Mouse (Mus musculus): ENCODE measurements at regions not wholly inside any gene's neighbourhood (a gene's known extent, or its start where the extent isn't known, plus 50 kb on each side); places are given as distances from the start of the nearest gene placed in this dataset.

- Histone ChIP-seq H3K9ac (no peak overlapping the region), H3K36me3 (no peaks in the 10 kb centered on the region), H3K4me2 (no peak overlapping the region), H3K4me1 (no peaks in the 10 kb centered on the region), H3K27me3 (replicated peaks) (no peaks in the 10 kb centered on the region), H3K9me3 (no peaks in the 10 kb centered on the region), H3K27ac (no peak overlapping the region), H3K4me3 (replicated peaks) (no peak overlapping the region)
- WGBS = 79% methylated on average over 4 of the region's 4 CpGs
- no peak for ATAC-seq (ENCODE audit: insufficient read depth, low FRiP score, low read depth)
These were observed 158.4 kb downstream of the Syk start for GRCm38 (mm10) chr13:52741371-52741770.

- Histone ChIP-seq H3K4me2 (no peak overlapping the region), H3K4me1 (no peaks in the 10 kb centered on the region), H3K9me3 (no peaks in the 10 kb centered on the region), H3K9ac (no peak overlapping the region), H3K36me3 (no peaks in the 10 kb centered on the region), H3K27me3 (replicated peaks) (no peaks in the 10 kb centered on the region), H3K27ac (no peak overlapping the region), H3K4me3 (replicated peaks) (no peak overlapping the region)
- 66% methylated on average over 10 of the region's 10 CpGs for WGBS
- ATAC-seq (ENCODE audit: insufficient read depth, low FRiP score, low read depth) = no peak
These were observed 173.0 kb downstream of the Syk start for GRCm38 (mm10) chr13:52756005-52756404.

GRCm38 (mm10) chr13:52765508-52766181 lies 163.8 kb downstream of the Auh start:
- Histone ChIP-seq H3K4me1 (peaks cover 13% of the 10 kb centered on the region; the same call in 1 of the 2 replicates), H3K36me3 (no peaks in the 10 kb centered on the region), H3K9ac (no peak overlapping the region), H3K27ac (peak overlapping the region; percentile 33; the same call in 1 of the 2 replicates), H3K27me3 (replicated peaks) (no peaks in the 10 kb centered on the region), H3K4me3 (replicated peaks) (no peak overlapping the region), H3K9me3 (no peaks in the 10 kb centered on the region), H3K4me2 (peak overlapping the region; percentile 9; the same call in 1 of the 2 replicates)
- peak; percentile 40; the same call in 1 of the 2 replicates for ATAC-seq (ENCODE audit: insufficient read depth, low FRiP score, low read depth)
- WGBS = 17% methylated on average over 13 of the region's 13 CpGs

- Histone ChIP-seq H3K27ac (peak overlapping the region; percentile 33; the same call in 1 of the 2 replicates), H3K4me1 (peaks cover 13% of the 10 kb centered on the region; the same call in 1 of the 2 replicates), H3K9ac (no peak overlapping the region), H3K4me2 (peak overlapping the region; percentile 9; the same call in 1 of the 2 replicates), H3K27me3 (replicated peaks) (no peaks in the 10 kb centered on the region), H3K36me3 (no peaks in the 10 kb centered on the region), H3K4me3 (replicated peaks) (no peak overlapping the region), H3K9me3 (no peaks in the 10 kb centered on the region)
- 79% methylated on average over 2 of the region's 2 CpGs for WGBS
- ATAC-seq (ENCODE audit: insufficient read depth, low FRiP score, low read depth) = no peak
These were observed 163.2 kb downstream of the Auh start for GRCm38 (mm10) chr13:52766236-52766635.

- peaks cover 13% of the 10 kb centered on the region; the same call in 1 of the 2 replicates for H3K4me1 ChIP-seq
- no peak for ATAC-seq (ENCODE audit: insufficient read depth, low FRiP score, low read depth)
- no peak overlapping the region for H3K4me3 ChIP-seq (replicated peaks)
- no peak overlapping the region for H3K27ac ChIP-seq
- no peak overlapping the region for H3K9ac ChIP-seq
- no peaks in the 10 kb centered on the region for H3K27me3 ChIP-seq (replicated peaks)
- 56% methylated on average over 8 of the region's 8 CpGs for WGBS
- no peaks in the 10 kb centered on the region for H3K9me3 ChIP-seq
- no peak overlapping the region for H3K4me2 ChIP-seq
- H3K36me3 ChIP-seq = no peaks in the 10 kb centered on the region
These were observed 159.5 kb downstream of the Auh start for GRCm38 (mm10) chr13:52769956-52770355.

GRCm38 (mm10) chr13:52771518-52771917 lies 158.0 kb downstream of the Auh start:
- H3K27ac ChIP-seq = no peak overlapping the region
- ATAC-seq (ENCODE audit: insufficient read depth, low FRiP score, low read depth) = no peak
- WGBS = 81% methylated on average over 3 of the region's 3 CpGs

GRCm38 (mm10) chr13:52772081-52772480 lies 157.4 kb downstream of the Auh start:
- Histone ChIP-seq H3K9me3 (no peaks in the 10 kb centered on the region), H3K27ac (no peak overlapping the region), H3K9ac (no peak overlapping the region), H3K4me2 (no peak overlapping the region), H3K4me3 (replicated peaks) (no peak overlapping the region), H3K4me1 (0 out of 2 replicates have a peak, but pooled peaks cover 5% of the 10 kb centered on the region), H3K36me3 (no peaks in the 10 kb centered on the region), H3K27me3 (replicated peaks) (no peaks in the 10 kb centered on the region)
- WGBS = 76% methylated on average over 4 of the region's 4 CpGs
- ATAC-seq (ENCODE audit: insufficient read depth, low FRiP score, low read depth) = no peak

More at GRCm38 (mm10) chr13:52771518-52771917, 158.0 kb downstream of the Auh start:
- Histone ChIP-seq H3K4me3 (replicated peaks) (no peak overlapping the region), H3K4me2 (no peak overlapping the region), H3K9me3 (no peaks in the 10 kb centered on the region), H3K27me3 (replicated peaks) (no peaks in the 10 kb centered on the region), H3K9ac (no peak overlapping the region), H3K4me1 (0 out of 2 replicates have a peak, but pooled peaks cover 6% of the 10 kb centered on the region), H3K36me3 (no peaks in the 10 kb centered on the region)

- 51% methylated on average over 6 of the region's 6 CpGs for WGBS
- H3K36me3 ChIP-seq = no peaks in the 10 kb centered on the region
- H3K9ac ChIP-seq = no peak overlapping the region
- H3K27me3 ChIP-seq (replicated peaks) = no peaks in the 10 kb centered on the region
- no peaks in the 10 kb centered on the region for H3K9me3 ChIP-seq
- H3K4me3 ChIP-seq (replicated peaks) = no peak overlapping the region
- no peak overlapping the region for H3K4me2 ChIP-seq
- peaks cover 13% of the 10 kb centered on the region; the same call in 1 of the 2 replicates for H3K4me1 ChIP-seq
- H3K27ac ChIP-seq = no peak overlapping the region
- ATAC-seq (ENCODE audit: insufficient read depth, low FRiP score, low read depth) = no peak
These were observed 152.0 kb downstream of the Auh start for GRCm38 (mm10) chr13:52777396-52778034.

- no peak; the same call in 1 of the 2 replicates for ATAC-seq (ENCODE audit: insufficient read depth, low FRiP score, low read depth)
- Histone ChIP-seq H3K9me3 (no peaks in the 10 kb centered on the region), H3K4me1 (peaks cover 13% of the 10 kb centered on the region; the same call in 1 of the 2 replicates), H3K9ac (no peak overlapping the region), H3K4me2 (no peak overlapping the region), H3K4me3 (replicated peaks) (no peak overlapping the region), H3K27me3 (replicated peaks) (no peaks in the 10 kb centered on the region), H3K36me3 (no peaks in the 10 kb centered on the region), H3K27ac (no peak overlapping the region)
- 18% methylated on average over 4 of the region's 4 CpGs for WGBS
These were observed 150.6 kb downstream of the Auh start for GRCm38 (mm10) chr13:52778848-52779247.
